Mouse (Mus musculus) right cerebral cortex, postnatal 10 days (tissue): ENCODE measurements at regions not wholly inside any gene's neighbourhood (a gene's known extent, or its start where the extent isn't known, plus 50 kb on each side); places are given as distances from the start of the nearest gene placed in this dataset.

Experiments
- DNase-seq, 2 experiments: peaks; one replicate each; pipeline ENCODE4 v3.0.0; 2021; ENCODE audit warnings: low spot score in 2 of 2

DNA sequence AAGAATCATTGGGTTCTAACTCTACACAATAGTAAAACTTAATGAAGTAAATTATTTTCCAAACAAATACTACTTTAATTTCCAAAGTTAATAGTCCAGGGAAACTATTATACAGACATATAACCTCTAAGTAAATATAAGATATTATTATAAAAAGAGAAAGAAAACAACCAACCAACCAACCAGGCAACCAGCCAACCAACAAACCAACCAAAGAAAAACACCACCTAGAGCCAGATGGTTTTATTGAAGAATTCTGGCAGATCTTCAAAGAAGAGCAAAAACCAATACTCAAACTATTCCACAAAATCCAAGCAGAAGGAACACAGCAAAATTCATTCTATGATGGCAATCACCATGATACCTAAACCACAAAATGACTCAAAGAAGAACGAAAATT is 1418.0 kb upstream of the Pabpc4l start:
- no peak for DNase-seq

DNA sequence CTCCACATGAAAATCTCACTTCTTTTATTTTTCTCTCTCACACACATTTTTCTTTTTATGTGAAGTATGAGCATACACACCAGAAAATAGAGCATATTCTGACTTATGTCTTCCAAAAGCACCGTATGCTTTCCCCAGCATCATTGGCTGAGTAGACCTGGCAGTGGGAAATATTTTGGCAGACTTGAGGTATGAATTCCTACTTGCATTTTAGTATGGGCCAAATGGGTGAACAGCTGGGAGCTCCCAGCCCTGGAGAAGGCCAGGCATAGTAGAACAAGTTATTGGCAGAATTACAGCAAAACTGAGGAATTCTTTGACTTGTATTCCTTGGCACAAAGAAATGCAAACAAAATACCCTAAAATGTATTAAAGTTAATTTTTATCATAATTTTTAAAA is 1415.6 kb upstream of the Pabpc4l start:
- peak; percentile 26 to 39 for DNase-seq

DNA sequence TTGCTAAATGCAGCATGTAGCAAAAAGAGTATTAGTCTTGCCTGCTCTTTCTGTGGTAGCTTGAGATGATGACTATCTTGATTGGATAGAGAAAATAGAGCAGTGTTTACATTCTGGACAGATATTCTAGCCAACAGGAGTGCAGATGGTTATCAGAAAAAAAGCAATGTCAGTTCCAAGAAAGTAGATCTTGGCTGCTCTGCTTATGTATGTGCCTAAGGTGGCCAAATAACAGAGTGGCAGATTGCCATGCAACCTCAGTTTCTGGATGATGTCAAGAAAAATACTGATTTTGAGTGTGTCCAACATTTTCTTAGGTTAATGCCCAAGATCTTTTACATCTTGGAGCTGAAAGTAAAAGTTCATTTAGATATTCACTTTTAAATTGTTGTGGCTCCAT is 1397.6 kb upstream of the Pabpc4l start:
- DNase-seq: no peak

DNA sequence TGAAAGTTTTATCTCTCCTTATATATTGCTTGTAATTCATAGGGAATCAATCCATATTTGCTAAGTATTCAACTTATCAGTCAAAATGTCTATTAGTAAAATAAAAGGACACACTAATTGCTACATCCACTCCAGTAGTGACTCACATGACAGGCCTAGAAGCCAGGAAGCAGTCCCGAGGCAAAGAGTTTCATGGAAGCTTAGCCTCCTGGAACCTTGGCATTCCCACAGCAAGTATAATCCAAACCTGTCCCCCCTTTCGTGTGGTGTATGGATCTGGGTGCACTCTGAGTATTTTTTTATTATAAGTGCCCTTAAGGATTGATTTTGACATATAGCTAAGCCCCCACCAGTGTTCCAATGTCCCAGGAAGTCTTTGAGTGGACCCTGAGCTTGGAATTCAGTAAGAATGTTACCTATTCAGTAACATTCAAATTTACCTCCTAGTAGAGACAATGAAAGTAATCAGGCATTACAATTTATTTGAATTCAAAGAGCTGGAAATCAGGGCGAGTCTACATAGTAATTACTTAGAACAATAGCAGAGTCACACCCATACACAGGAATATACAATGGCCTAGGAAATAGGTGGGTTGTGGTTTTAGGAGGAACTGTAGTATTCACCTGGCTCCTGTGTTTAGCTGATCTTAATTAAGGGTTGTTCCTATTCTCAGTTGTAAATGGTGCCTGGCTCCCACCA is 1388.7 kb upstream of the Pabpc4l start:
- DNase-seq: no peak

DNA sequence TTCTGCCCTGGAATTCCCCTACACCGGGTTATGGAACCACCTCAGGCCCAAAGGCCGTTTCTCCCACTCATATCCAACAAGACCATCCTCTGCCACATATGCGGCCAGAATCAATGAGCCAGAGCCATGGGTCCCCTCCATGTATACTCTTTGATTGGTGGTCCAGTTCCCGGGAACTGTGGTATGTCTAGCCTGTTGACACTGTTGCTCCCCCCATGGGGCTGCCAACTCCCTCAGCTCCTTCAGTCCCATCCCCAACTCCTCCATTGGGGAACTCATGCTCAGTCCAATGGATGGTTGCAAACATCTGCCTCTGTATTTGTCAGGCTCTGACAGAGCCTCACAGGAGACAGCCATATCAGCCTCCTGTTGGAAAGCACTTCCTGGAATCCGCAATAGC is 1370.3 kb upstream of the Pabpc4l start:
- no peak for DNase-seq

DNA sequence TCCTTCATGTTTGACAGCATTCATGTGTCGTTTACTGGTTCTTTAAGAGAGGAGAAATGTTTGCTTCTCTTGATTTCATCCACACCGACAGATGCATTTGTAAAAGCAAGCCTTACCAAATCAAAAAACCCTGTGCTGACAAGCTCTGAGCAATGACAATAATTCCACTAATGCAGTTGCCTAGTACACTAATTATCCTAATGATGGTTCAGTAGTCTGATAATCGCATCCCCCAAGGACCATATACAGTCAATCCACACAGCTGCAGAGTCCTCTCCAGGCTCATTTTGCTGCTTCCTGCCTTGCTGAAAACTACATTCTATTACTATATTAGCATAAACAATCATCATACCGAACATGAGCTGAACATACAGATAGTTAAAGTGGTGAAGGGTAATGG is 1369.5 kb upstream of the Pabpc4l start:
- DNase-seq: no peak
